Mouse (Mus musculus): ENCODE data around the gene Cyp27b1.

DNA sequence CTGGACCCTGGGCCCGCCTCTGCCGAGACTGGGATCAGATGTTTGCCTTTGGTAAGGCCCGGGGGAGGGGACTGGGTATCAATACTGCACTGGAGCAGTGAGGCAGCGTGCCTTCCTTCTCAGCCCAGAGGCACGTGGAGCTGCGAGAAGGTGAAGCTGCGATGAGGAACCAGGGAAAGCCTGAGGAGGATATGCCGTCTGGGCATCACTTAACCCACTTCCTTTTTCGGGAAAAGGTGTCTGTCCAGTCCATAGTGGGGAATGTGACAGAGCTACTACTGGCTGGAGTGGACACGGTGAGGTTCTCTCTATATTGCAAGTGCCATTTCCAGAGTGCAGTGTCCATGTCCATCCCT lies 2.0 kb downstream of the Cyp27b1 start:
- no peak for TF ChIP-seq CTCF (IDR thresholded peaks at IDR 0.05; ENCODE audit: control insufficient read depth, insufficient read depth, insufficient read length)
- no peak for TF ChIP-seq MYOD1 (IDR thresholded peaks at IDR 0.05; ENCODE audit: control insufficient read depth, insufficient read length, low read depth)
- no peak for TF ChIP-seq MAX (IDR thresholded peaks at IDR 0.05)
- no peak for TF ChIP-seq FOSL1 (IDR thresholded peaks at IDR 0.05; ENCODE audit: insufficient read depth, low read length, poor library complexity, severe bottlenecking)
- TF ChIP-seq MYOG (IDR thresholded peaks at IDR 0.05; ENCODE audit: control insufficient read depth, extremely low read depth, insufficient read length) = no peak
- TF ChIP-seq CEBPB (IDR thresholded peaks at IDR 0.05; ENCODE audit: low read depth) = no peak
- TF ChIP-seq USF1 (IDR thresholded peaks at IDR 0.05; ENCODE audit: low read depth) = no peak
